Mouse (Mus musculus) thymus, adult 2 months (tissue): ENCODE measurements at regions not wholly inside any gene's neighbourhood (a gene's known extent, or its start where the extent isn't known, plus 50 kb on each side); places are given as distances from the start of the nearest gene placed in this dataset.

ENCODE experiments used
- CTCF ChIP-seq: fragments of 200-500 bp; IDR thresholded peaks from 2 replicates; pipeline ENCODE4 v1.5.1; 2012; ENCODE audit warnings: mild to moderate bottlenecking, control low read depth, low read length, moderate library complexity, borderline replicate concordance; ENCODE audit not compliant: control insufficient read depth, poor library complexity, insufficient read depth; ENCODE audit errors: extremely low read depth
- POLR2A ChIP-seq: fragments of 200-500 bp; IDR thresholded peaks from 2 replicates; pipeline ENCODE4 v1.6.1; 2012; ENCODE audit warnings: mild to moderate bottlenecking, low read length, control low read depth, moderate library complexity; ENCODE audit not compliant: control insufficient read depth, poor library complexity, insufficient read depth; ENCODE audit errors: extremely low read depth

DNA sequence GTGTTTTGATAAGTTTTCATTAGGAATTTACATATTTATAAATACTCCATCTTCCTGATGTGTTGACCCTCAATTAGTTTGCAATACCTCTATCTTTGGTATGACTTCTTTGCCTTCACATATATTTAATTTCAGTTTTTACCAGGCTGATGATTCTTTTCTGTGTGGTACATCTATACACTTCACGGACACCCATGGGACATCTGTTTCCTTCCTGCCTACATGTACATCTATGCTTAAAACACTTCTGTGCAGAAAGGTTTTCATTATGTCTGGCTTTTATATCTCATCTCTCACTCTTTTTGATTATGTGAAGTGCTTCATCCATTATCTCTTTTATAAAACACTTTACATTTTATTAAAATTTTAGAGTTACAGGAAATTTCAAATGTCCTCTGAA, 66.8 kb upstream of the Adra1b start:
- no peak for TF ChIP-seq CTCF
- TF ChIP-seq POLR2A, result no peak
